Mouse (Mus musculus): ENCODE data around the gene Abca9.

The Abca9 gene

DNA sequence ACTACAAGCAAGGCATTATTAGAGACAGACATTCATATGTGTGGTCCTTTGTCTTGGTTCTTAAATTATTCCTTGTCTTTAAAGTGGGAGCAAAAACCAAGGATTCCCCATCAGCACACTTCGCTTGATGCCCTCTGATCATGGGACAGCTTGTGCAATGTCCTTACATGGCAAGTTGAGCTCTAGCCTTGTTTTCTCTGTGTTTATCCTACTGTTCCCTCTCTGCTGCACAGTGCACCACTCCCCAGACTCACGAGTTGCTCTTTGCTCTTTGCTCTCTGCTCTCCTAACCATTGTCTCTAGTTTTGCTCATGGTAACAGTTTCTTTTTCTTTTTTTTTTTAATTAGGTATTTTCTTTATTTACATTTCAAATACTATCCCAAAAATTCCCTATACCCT lies 107.9 kb downstream of the Abca9 start:
- no peak for DNase-seq

GRCm38 (mm10) chr11:110053681-110054080 lies 114.3 kb downstream of the Abca9 start:
- DNase-seq: no peak

All from right cerebral cortex, postnatal 25 days (tissue).